Mouse (Mus musculus): ENCODE measurements around the gene Abcb6. TPM values are rescaled to one million over a fixed set of nuclear protein-coding genes. Genes with fewer than 3 reads are reported as not detected.
A peak's percentile ranks its signal among the peaks of the same experiment; 100 is the strongest.

The Abcb6 gene
- total RNA-seq, 1 experiment: 41.0 TPM

GRCm38 (mm10) chr1:75124346-75125321, 55.6 kb downstream of the Abcb6 start, which contains the start of gene Nhej1:
Nhej1 (minus strand) TSS chr1:75125200.
- Histone ChIP-seq H3K9ac (ENCODE audit: insufficient read depth, low read depth, low read length, poor library complexity, severe bottlenecking) (peak within 1 kb of the TSS; percentile 96), H3K9me3 (ENCODE audit: control insufficient read depth, insufficient read depth, low read depth, low read length) (no peaks in the 10 kb centered on the region), H3K27ac (ENCODE audit: insufficient read depth, low read depth, low read length, poor library complexity, severe bottlenecking) (peak within 1 kb of the TSS; percentile 96), H3K36me3 (ENCODE audit: control insufficient read depth, insufficient read depth, low read length, poor library complexity, severe bottlenecking) (no peaks in the 10 kb centered on the region), H3K4me1 (ENCODE audit: control insufficient read depth in 2 of 2, insufficient read depth in 2 of 2, low read length in 2 of 2, poor library complexity in 1 of 2) (no peaks in the 10 kb centered on the region), H3K4me3 (ENCODE audit: insufficient read depth in 1 of 2, low read depth in 1 of 2, low read length in 2 of 2, poor library complexity in 1 of 2, severe bottlenecking in 1 of 2) (peak within 1 kb of the TSS; percentile 92 to 93)
- TF ChIP-seq MAFK (IDR thresholded peaks at IDR 0.05; ENCODE audit: insufficient read depth, low read depth, low read length) (no peak), HCFC1 (IDR thresholded peaks at IDR 0.05; ENCODE audit: borderline replicate concordance, insufficient read depth, low read length) (peak; percentile 51; the same call in 1 of the 2 replicates), CHD2 (IDR thresholded peaks at IDR 0.05; ENCODE audit: low read depth, low read length) (no peak), ZNF384 (IDR thresholded peaks at IDR 0.05; ENCODE audit: low read depth, low read length) (no peak), ZC3H11A (IDR thresholded peaks at IDR 0.05; ENCODE audit: borderline replicate concordance, low read depth, low read length) (0 out of 2 replicates have a peak, but pooled peaks have one; percentile 1)
- peak; percentile 94 for DNase-seq (ENCODE audit: low read depth, low spot score)
- in situ Hi-C loops (cut with MboI; ENCODE audit: low sequenced_read_pairs in 2 of 2, unreplicated experiment in 2 of 2): no loop called here

GRCm38 (mm10) chr1:75122211-75122610, 58.0 kb downstream of the Abcb6 start:
- in situ Hi-C loops (cut with MboI; ENCODE audit: low sequenced_read_pairs in 2 of 2, unreplicated experiment in 2 of 2): no loop called here

More at GRCm38 (mm10) chr1:75122211-75122610, 58.0 kb downstream of the Abcb6 start:
- no peaks in the 10 kb centered on the region for H3K4me1 ChIP-seq (ENCODE audit: control insufficient read depth in 2 of 2, insufficient read depth in 2 of 2, low read length in 2 of 2, poor library complexity in 1 of 2)
- no peak for DNase-seq (ENCODE audit: low read depth, low spot score)
- H3K4me3 ChIP-seq (ENCODE audit: insufficient read depth in 1 of 2, low read depth in 1 of 2, low read length in 2 of 2, poor library complexity in 1 of 2, severe bottlenecking in 1 of 2): no peak overlapping the region
- H3K9me3 ChIP-seq (ENCODE audit: control insufficient read depth, insufficient read depth, low read depth, low read length): no peaks in the 10 kb centered on the region
- H3K9ac ChIP-seq (ENCODE audit: insufficient read depth, low read depth, low read length, poor library complexity, severe bottlenecking): no peak overlapping the region
- no peak for TF ChIP-seq HCFC1 (IDR thresholded peaks at IDR 0.05; ENCODE audit: borderline replicate concordance, insufficient read depth, low read length)
- TF ChIP-seq MAFK (IDR thresholded peaks at IDR 0.05; ENCODE audit: insufficient read depth, low read depth, low read length): no peak
- no peak for TF ChIP-seq ZC3H11A (IDR thresholded peaks at IDR 0.05; ENCODE audit: borderline replicate concordance, low read depth, low read length)
- no peak for TF ChIP-seq ZNF384 (IDR thresholded peaks at IDR 0.05; ENCODE audit: low read depth, low read length)
- no peak for TF ChIP-seq CHD2 (IDR thresholded peaks at IDR 0.05; ENCODE audit: low read depth, low read length)
- no peak overlapping the region for H3K27ac ChIP-seq (ENCODE audit: insufficient read depth, low read depth, low read length, poor library complexity, severe bottlenecking)
- no peaks in the 10 kb centered on the region for H3K36me3 ChIP-seq (ENCODE audit: control insufficient read depth, insufficient read depth, low read length, poor library complexity, severe bottlenecking)

Other genes starting within 250 kb of the Abcb6 start
- 0.05 TPM in 1 of 2 replicates, not detected in the other for gene Cfap65, start 244.8 kb downstream of the Abcb6 start, total RNA-seq (2012; rRNA removed)
- gene Ihh, start 228.7 kb downstream of the Abcb6 start, total RNA-seq (2012; rRNA removed): 0.37 and 0.67 TPM in 2 replicates
- 6.7 and 7.7 TPM in 2 replicates for gene Nhej1, start 55.2 kb downstream of the Abcb6 start, total RNA-seq (2012; rRNA removed)
- gene Slc23a3, start 46.5 kb downstream of the Abcb6 start, total RNA-seq (2012; rRNA removed): 0.31 TPM in 1 of 2 replicates, not detected in the other
- 20.9 and 27.2 TPM in 2 replicates for gene Cnppd1, start 37.7 kb downstream of the Abcb6 start, total RNA-seq (2012; rRNA removed)
- 27.1 and 37.4 TPM in 2 replicates for gene Retreg2, start 37.6 kb downstream of the Abcb6 start, total RNA-seq (2012; rRNA removed)
- 15.1 and 16.0 TPM in 2 replicates for gene Zfand2b, start 11.7 kb downstream of the Abcb6 start, total RNA-seq (2012; rRNA removed)
- gene Ankzf1, start 11.8 kb upstream of the Abcb6 start, total RNA-seq (2012; rRNA removed): 23.0 and 42.5 TPM in 2 replicates
- gene Atg9a, start 11.8 kb upstream of the Abcb6 start, total RNA-seq (2012; rRNA removed): 17.2 and 24.4 TPM in 2 replicates
- 5.8 and 7.6 TPM in 2 replicates for gene Glb1l, start 30.4 kb upstream of the Abcb6 start, total RNA-seq (2012; rRNA removed)
- 63.6 and 103 TPM in 2 replicates for gene Stk16, start 30.4 kb upstream of the Abcb6 start, total RNA-seq (2012; rRNA removed)
- 110 and 124 TPM in 2 replicates for gene Tuba4a, start 39.5 kb upstream of the Abcb6 start, total RNA-seq (2012; rRNA removed)
- not detected in 2 replicates for gene A630095N17Rik, start 51.7 kb upstream of the Abcb6 start, total RNA-seq (2012; rRNA removed)
- 15.8 and 17.7 TPM in 2 replicates for gene Dnajb2, start 56.0 kb upstream of the Abcb6 start, total RNA-seq (2012; rRNA removed)
- 8.9 and 9.0 TPM in 2 replicates for gene Ptprn, start 84.1 kb upstream of the Abcb6 start, total RNA-seq (2012; rRNA removed)
- 0.90 TPM in 1 of 2 replicates, not detected in the other for gene Resp18, start 98.0 kb upstream of the Abcb6 start, total RNA-seq (2012; rRNA removed)
- gene Dnpep, start 137.6 kb upstream of the Abcb6 start, total RNA-seq (2012; rRNA removed): 67.1 and 75.5 TPM in 2 replicates
- gene Des, start 179.9 kb upstream of the Abcb6 start, total RNA-seq (2012; rRNA removed): 10.8 and 19.4 TPM in 2 replicates
- gene Speg, start 194.9 kb upstream of the Abcb6 start, total RNA-seq (2012; rRNA removed): 16.9 and 31.2 TPM in 2 replicates